Mouse (Mus musculus) R1 (cell line): ENCODE measurements at regions not wholly inside any gene's neighbourhood (a gene's known extent, or its start where the extent isn't known, plus 50 kb on each side); places are given as distances from the start of the nearest gene placed in this dataset.

ENCODE experiments used
- DNase-seq: peaks from one replicate; pipeline ENCODE4 v3.0.0-alpha.2; 2018; ENCODE audit warnings: low read depth, low spot score

- DNase-seq: no peak
Observed at GRCm38 (mm10) chr9:8443315-8443714, 100.6 kb upstream of the Trpc6 start.

DNA sequence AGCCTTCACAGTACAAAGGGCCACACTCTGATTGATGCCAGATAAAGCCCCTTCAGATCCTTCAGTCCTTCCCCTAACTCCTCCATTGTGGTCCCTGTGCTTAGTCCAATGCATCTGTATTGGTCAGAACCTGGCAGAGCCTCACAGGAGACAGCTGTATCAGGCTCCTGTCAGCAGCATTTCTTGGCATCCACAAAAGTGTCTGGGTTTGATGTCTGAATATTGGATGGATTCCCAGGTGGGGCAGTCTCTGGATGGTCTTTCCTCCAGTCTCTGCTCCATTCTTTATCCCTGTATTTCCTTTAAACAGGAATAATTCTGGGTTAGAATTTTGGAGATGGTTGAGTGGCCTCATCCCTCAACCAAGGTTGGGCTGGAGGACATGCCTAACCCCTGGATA lies 92.5 kb upstream of the Trpc6 start:
- no peak for DNase-seq

GRCm38 (mm10) chr9:8453591-8453990 lies 90.4 kb upstream of the Trpc6 start:
- no peak for DNase-seq

GRCm38 (mm10) chr9:8454557-8454956 lies 89.4 kb upstream of the Trpc6 start:
- DNase-seq: no peak

DNA sequence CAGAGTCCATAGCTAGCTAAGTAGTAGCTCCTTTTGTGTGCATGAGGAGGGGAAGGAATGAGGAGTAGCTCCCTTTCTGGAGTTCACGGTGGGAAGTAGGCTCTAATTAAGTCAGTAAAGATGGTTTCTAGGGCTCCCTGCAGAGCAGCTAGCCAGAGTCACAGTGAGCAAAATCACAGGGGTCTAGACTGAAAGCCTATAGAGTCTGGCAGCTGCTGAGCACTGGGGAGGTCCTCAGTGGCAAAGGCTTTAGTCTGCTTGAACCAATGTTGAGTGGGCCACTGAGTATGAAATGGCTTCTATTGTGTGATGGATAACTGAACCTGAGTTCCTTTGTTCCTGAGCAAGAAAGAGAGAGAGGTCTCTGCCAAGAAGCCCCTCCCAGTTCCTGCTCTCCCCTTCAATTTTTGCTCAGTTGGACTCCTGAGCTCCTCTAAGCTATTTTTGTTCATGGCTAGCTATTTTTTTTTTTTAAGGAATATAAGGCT lies 84.8 kb upstream of the Trpc6 start:
- DNase-seq: peak; percentile 87

GRCm38 (mm10) chr9:8461737-8462136 lies 82.2 kb upstream of the Trpc6 start:
- DNase-seq: peak; percentile 70

DNA sequence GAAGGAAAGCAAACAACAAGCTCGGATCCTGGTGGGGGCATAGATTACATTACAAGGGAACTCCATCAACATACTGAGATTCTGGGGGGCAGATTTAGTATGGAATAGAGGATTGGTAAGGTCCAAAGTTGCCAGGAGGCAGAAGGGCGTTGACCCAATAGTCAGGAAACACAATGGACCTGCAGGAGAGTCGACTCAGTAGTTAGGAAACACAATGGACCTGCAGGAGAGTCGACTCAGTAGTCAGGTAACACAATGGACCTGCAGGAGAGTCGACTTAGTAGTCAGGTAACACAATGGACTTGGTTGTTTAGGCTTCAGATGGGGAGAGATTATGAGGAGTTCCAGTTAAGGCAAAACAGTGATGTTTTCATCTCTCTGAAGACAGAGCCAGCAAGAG lies 81.1 kb upstream of the Trpc6 start:
- peak; percentile 95 for DNase-seq

DNA sequence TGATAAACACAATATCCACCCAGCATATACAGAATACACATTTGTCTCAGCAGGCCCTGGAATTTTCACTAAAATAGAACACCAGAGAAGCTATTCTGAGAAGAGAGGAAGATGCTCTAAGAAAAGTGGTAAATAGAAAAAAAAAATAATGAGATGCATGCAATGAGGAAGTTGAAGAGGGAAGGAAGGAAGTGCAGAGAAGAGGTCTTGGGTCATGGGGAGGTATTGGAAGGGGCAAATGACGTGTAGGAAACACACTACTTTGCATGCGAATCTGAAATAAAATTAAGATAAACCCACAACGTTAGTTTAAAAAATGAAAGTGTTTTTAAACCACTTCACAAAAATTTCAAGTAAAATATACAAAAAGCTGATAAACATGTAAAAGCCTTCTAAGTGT lies 57.4 kb upstream of the Trpc6 start:
- no peak for DNase-seq

DNA sequence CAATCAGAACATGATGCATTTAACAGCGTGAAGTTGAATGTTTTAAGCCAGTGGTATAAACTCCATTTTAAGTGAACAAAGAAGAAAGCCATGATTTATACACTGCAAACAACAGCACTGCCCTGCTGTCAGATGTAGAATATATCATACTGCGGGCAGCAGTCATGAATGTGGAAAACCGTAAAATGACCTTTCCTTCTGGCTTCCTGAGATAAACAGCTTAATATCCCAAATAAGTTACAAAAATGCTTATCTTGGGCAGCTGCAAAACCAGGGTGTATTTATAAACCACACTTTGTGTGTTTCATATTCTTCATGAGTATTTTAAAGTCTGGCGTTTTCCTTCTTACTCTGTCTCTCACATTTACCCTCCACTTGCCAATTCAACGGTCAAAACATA lies 56.1 kb upstream of the Trpc6 start:
- no peak for DNase-seq
